Mouse (Mus musculus): ENCODE data around the gene 4930452B06Rik.
"Not testable (repeated sequence)": the region's sequence is repeated elsewhere in the genome, so short reads cannot be mapped to it uniquely, and the experiment has no call there.

4930452B06Rik gene

GRCm38 (mm10) chr14:8665636-8666411 lies at the start of gene 4930452B06Rik:
Gene 4930452B06Rik (minus strand): TSS chr14:8666240.
- in situ Hi-C loops (cut with MboI, MseI): no loop called here

- in situ Hi-C loops (cut with MboI, MseI): no loop called here
These were observed 46.6 kb upstream of the 4930452B06Rik start for GRCm38 (mm10) chr14:8712674-8713073.

- in situ Hi-C loops (cut with MboI, MseI): no loop called here
These were observed 23.4 kb upstream of the 4930452B06Rik start for GRCm38 (mm10) chr14:8689451-8689850.

- in situ Hi-C loops (cut with MboI, MseI): no loop called here
These were observed 22.4 kb upstream of the 4930452B06Rik start for GRCm38 (mm10) chr14:8688462-8688861.

GRCm38 (mm10) chr14:8686185-8686584 lies 20.1 kb upstream of the 4930452B06Rik start:
- in situ Hi-C loops (cut with MboI, MseI): no loop called here

GRCm38 (mm10) chr14:8679896-8680295 lies 13.9 kb upstream of the 4930452B06Rik start:
- in situ Hi-C loops (cut with MboI, MseI): no loop called here

- in situ Hi-C loops (cut with MboI, MseI): no loop called here
These were observed 5.7 kb downstream of the 4930452B06Rik start for GRCm38 (mm10) chr14:8660359-8660758.

GRCm38 (mm10) chr14:8641650-8642279 lies 24.3 kb downstream of the 4930452B06Rik start:
- in situ Hi-C loops (cut with MboI, MseI): loop anchor here (10.0 kb wide), 1 partner anchor 1523 kb away; no protein-coding TSS in a partner anchor

GRCm38 (mm10) chr14:8632211-8632610 lies 33.8 kb downstream of the 4930452B06Rik start:
- in situ Hi-C loops (cut with MboI, MseI): no loop called here

GRCm38 (mm10) chr14:8628406-8628805 lies 37.6 kb downstream of the 4930452B06Rik start:
- in situ Hi-C loops (cut with MboI, MseI): no loop called here

- in situ Hi-C loops (cut with MboI, MseI): no loop called here
These were observed 38.6 kb downstream of the 4930452B06Rik start for GRCm38 (mm10) chr14:8627481-8627880.

GRCm38 (mm10) chr14:8621164-8621563 lies 44.9 kb downstream of the 4930452B06Rik start:
- in situ Hi-C loops (cut with MboI, MseI): no loop called here

- in situ Hi-C loops (cut with MboI, MseI): no loop called here
These were observed 45.5 kb downstream of the 4930452B06Rik start for GRCm38 (mm10) chr14:8620580-8620979.

- in situ Hi-C loops (cut with MboI, MseI): no loop called here
These were observed 50.4 kb downstream of the 4930452B06Rik start for GRCm38 (mm10) chr14:8615636-8616035.

GRCm38 (mm10) chr14:8614430-8614829 lies 51.6 kb downstream of the 4930452B06Rik start:
- in situ Hi-C loops (cut with MboI, MseI): not testable (repeated sequence)

- in situ Hi-C loops (cut with MboI, MseI): no loop called here
These were observed 54.0 kb downstream of the 4930452B06Rik start for GRCm38 (mm10) chr14:8612080-8612479.

GRCm38 (mm10) chr14:8610108-8610507 lies 55.9 kb downstream of the 4930452B06Rik start:
- in situ Hi-C loops (cut with MboI, MseI): no loop called here

- in situ Hi-C loops (cut with MboI, MseI): no loop called here
These were observed 57.4 kb downstream of the 4930452B06Rik start for GRCm38 (mm10) chr14:8608559-8609171.

GRCm38 (mm10) chr14:8604898-8605297 lies 61.1 kb downstream of the 4930452B06Rik start:
- in situ Hi-C loops (cut with MboI, MseI): no loop called here

- in situ Hi-C loops (cut with MboI, MseI): no loop called here
These were observed 81.0 kb downstream of the 4930452B06Rik start for GRCm38 (mm10) chr14:8585031-8585430.

- in situ Hi-C loops (cut with MboI, MseI): not testable (repeated sequence)
These were observed 115.0 kb downstream of the 4930452B06Rik start for GRCm38 (mm10) chr14:8551006-8551405.

GRCm38 (mm10) chr14:8549108-8549507 lies 116.9 kb downstream of the 4930452B06Rik start:
- in situ Hi-C loops (cut with MboI, MseI): no loop called here

Data from regulatory T cell (primary cell).